Mouse (Mus musculus) G1E (cell line): Measurements from ENCODE around the gene Faf1.

Source experiments
- CTCF ChIP-seq: IDR thresholded peaks from 2 replicates; pipeline ENCODE4 v1.5.1; 2012; ENCODE audit warnings: low read depth, low read length, inconsistent platforms, mixed read lengths
- GATA2 ChIP-seq: IDR thresholded peaks from 2 replicates; pipeline ENCODE4 v1.6.1; 2012; ENCODE audit warnings: low read depth, low read length, inconsistent platforms, borderline replicate concordance
- TAL1 ChIP-seq: conservative IDR thresholded peaks from 2 replicates; pipeline ENCODE4 v1.6.1; 2012; ENCODE audit warnings: low read depth, low read length, inconsistent platforms, mixed read lengths

DNA sequence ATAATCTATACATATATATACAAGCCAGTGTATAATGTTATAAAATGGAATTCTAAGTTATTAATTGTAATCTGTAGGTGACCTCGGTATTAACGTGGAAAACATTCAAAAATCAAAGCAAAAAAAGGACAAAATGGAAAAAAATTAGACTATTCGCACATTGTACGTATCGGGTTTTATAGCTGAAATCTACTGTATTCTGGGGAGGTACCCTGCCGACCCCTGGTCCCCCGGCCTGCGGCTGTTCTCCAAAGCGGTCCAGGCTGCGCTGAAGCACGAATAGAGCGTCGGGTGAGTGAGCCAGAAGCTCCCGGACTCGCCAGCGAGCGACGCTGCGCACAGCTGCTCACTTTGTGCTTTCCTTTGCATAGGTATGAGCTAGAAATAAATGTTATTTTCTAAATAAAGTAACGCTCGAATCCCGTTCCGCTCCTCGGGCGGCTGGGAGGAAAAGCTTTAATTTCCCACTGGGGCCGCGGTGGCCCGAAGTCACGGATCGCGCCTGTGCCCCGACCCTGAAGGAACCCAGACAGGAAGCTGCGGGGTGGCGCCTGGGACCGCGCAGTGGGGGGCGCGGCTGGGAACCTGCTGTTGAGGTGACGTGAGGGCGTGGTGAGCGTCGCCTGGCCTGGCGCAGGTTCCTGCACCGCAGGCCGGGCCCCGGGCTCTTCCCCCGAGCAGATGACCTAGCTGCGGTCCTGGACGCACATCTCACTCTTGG is 307.1 kb downstream of the Faf1 start:
- TF ChIP-seq CTCF, result no peak
- TF ChIP-seq GATA2, result no peak
- no peak for TF ChIP-seq TAL1
